Mouse (Mus musculus) limb, embryonic 11.5 days (tissue): ENCODE measurements around the gene Efl1. TPM values are rescaled to one million over a fixed set of nuclear protein-coding genes. Genes with fewer than 3 reads are reported as not detected.
A peak's percentile ranks its signal among the peaks of the same experiment; 100 is the strongest.
"Not testable (repeated sequence)": the region's sequence is repeated elsewhere in the genome, so short reads cannot be mapped to it uniquely, and the experiment has no call there.

ENCODE experiments used
- ATAC-seq: fragments of 200-750 bp; cut with Nextera tagmentation; 2 replicates; pipeline ENCODE4 v1.8.0; 2017; ENCODE audit warnings: low read depth; ENCODE audit not compliant: insufficient number of reproducible peaks, low FRiP score, low TSS enrichment
- DNase-seq: peaks from one replicate; pipeline ENCODE4 v3.0.0-alpha.2; 2015; ENCODE audit warnings: low spot score
- H3K27ac ChIP-seq: fragments of 300-500 bp; sonication (generic); replicated peaks from 2 replicates; pipeline ENCODE4 v1.5.1; 2014; ENCODE audit warnings: low read depth, mild to moderate bottlenecking, low read length
- H3K27me3 ChIP-seq: fragments of 300-500 bp; sonication (generic); 2 replicates; pipeline ENCODE4 v1.6.1; 2014; ENCODE audit warnings: mild to moderate bottlenecking, low read length, mixed read lengths; ENCODE audit not compliant: control insufficient read depth, insufficient read depth
- H3K36me3 ChIP-seq: fragments of 300-500 bp; sonication (generic); 2 replicates; pipeline ENCODE4 v1.6.1; 2014; ENCODE audit warnings: mild to moderate bottlenecking, low read length, moderate library complexity, mixed read lengths; ENCODE audit not compliant: control insufficient read depth, insufficient read depth
- H3K4me1 ChIP-seq: fragments of 300-500 bp; sonication (generic); 2 replicates; pipeline ENCODE4 v1.6.1; 2014; ENCODE audit warnings: low read length, mixed read lengths; ENCODE audit not compliant: control insufficient read depth, insufficient read depth
- H3K4me2 ChIP-seq: fragments of 300-500 bp; sonication (generic); 2 replicates; pipeline ENCODE4 v1.6.1; 2014; ENCODE audit warnings: low read depth, mild to moderate bottlenecking, moderate library complexity; ENCODE audit not compliant: severe bottlenecking
- H3K4me3 ChIP-seq: fragments of 300-500 bp; sonication (generic); 2 replicates; pipeline ENCODE4 v1.5.1; 2014; ENCODE audit warnings: low read depth, low read length
- H3K9ac ChIP-seq: fragments of 300-500 bp; sonication (generic); 2 replicates; pipeline ENCODE4 v1.6.1; 2014; ENCODE audit warnings: mild to moderate bottlenecking, low read length
- H3K9me3 ChIP-seq: fragments of 300-500 bp; sonication (generic); 2 replicates; pipeline ENCODE4 v1.6.1; 2016; ENCODE audit warnings: low read length; ENCODE audit not compliant: control insufficient read depth
- WGBS: fragments of 180-500 bp; shearing (Covaris S2); extraction: QIAGEN DNeasy Blood & Tissue Kit; methylation state at CpG from one replicate; pipeline ENCODE4 v1.1.7; 2014; 5-methylcytosine and 5-hydroxymethylcytosine counted together
- polyA plus RNA-seq: library from polyadenylated mRNA; unstranded; fragments of >200 nt; fragmentation: Nextera tagmentation; extraction: Ambion mirVana; gene quantifications from 2 replicates; pipeline ENCODE4 v1.2.1, GENCODE M21; 2014

The Efl1 gene
- polyA plus RNA-seq, 1 experiment from 2014 or later, result 23.2 TPM

GRCm38 (mm10) chr7:82722486-82723123 is 74.2 kb downstream of the Efl1 start:
- no peak for ATAC-seq
- Histone ChIP-seq H3K9ac (0 out of 2 replicates have a peak overlapping the region, but pooled peaks have one; percentile 2), H3K4me1 (peaks cover 42% of the 10 kb centered on the region), H3K36me3 (no peaks in the 10 kb centered on the region), H3K4me3 (no peak overlapping the region), H3K9me3 (no peaks in the 10 kb centered on the region), H3K27me3 (no peaks in the 10 kb centered on the region), H3K4me2 (no peak overlapping the region), H3K27ac (peak overlapping the region; percentile 10; the same call in 1 of the 2 replicates)
- 65% methylated on average over 7 of the region's 7 CpGs for WGBS
- no peak for DNase-seq

GRCm38 (mm10) chr7:82723151-82723871 is 74.9 kb downstream of the Efl1 start:
- no peak overlapping the region for H3K4me3 ChIP-seq
- 31% methylated on average over 7 of the region's 7 CpGs for WGBS
- H3K4me2 ChIP-seq, result no peak overlapping the region
- peak; percentile 52 for DNase-seq
- ATAC-seq, result no peak
- H3K4me1 ChIP-seq, result peaks cover 42% of the 10 kb centered on the region
- no peaks in the 10 kb centered on the region for H3K9me3 ChIP-seq
- H3K9ac ChIP-seq, result 0 out of 2 replicates have a peak overlapping the region, but pooled peaks have one; percentile 2
- peak overlapping the region; percentile 10; the same call in 1 of the 2 replicates for H3K27ac ChIP-seq
- H3K36me3 ChIP-seq, result no peaks in the 10 kb centered on the region
- H3K27me3 ChIP-seq, result no peaks in the 10 kb centered on the region

GRCm38 (mm10) chr7:82724491-82724890 is 76.1 kb downstream of the Efl1 start:
- Histone ChIP-seq H3K9me3 (no peaks in the 10 kb centered on the region), H3K27ac (no peak overlapping the region), H3K4me3 (no peak overlapping the region), H3K27me3 (no peaks in the 10 kb centered on the region), H3K36me3 (no peaks in the 10 kb centered on the region), H3K9ac (no peak overlapping the region), H3K4me1 (peaks cover 40% of the 10 kb centered on the region), H3K4me2 (no peak overlapping the region)
- 57% methylated on average over 3 of the region's 3 CpGs for WGBS
- ATAC-seq, result no peak
- DNase-seq, result no peak

- Histone ChIP-seq H3K27me3 (no peaks in the 10 kb centered on the region), H3K27ac (peak overlapping the region; percentile 30; the same call in 1 of the 2 replicates), H3K4me1 (peaks cover 35% of the 10 kb centered on the region), H3K36me3 (no peaks in the 10 kb centered on the region), H3K4me3 (no peak overlapping the region), H3K9me3 (no peaks in the 10 kb centered on the region), H3K9ac (0 out of 2 replicates have a peak overlapping the region, but pooled peaks have one; percentile 28), H3K4me2 (no peak overlapping the region)
- 64% methylated on average over 5 of the region's 5 CpGs for WGBS
- no peak for DNase-seq
- no peak for ATAC-seq
These were observed 76.7 kb downstream of the Efl1 start for GRCm38 (mm10) chr7:82725006-82725636.

- Histone ChIP-seq H3K4me1 (peaks cover 29% of the 10 kb centered on the region), H3K36me3 (no peaks in the 10 kb centered on the region), H3K9ac (no peak overlapping the region), H3K4me2 (no peak overlapping the region), H3K9me3 (no peaks in the 10 kb centered on the region), H3K27me3 (no peaks in the 10 kb centered on the region), H3K4me3 (no peak overlapping the region), H3K27ac (no peak overlapping the region)
- DNase-seq (no peak), ATAC-seq (no peak)
- 66% methylated on average over 14 of the region's 14 CpGs for WGBS
These were observed 77.5 kb downstream of the Efl1 start for GRCm38 (mm10) chr7:82725741-82726450.

GRCm38 (mm10) chr7:82727066-82727465 is 78.7 kb downstream of the Efl1 start:
- H3K27ac ChIP-seq, result no peak overlapping the region
- no peaks in the 10 kb centered on the region for H3K36me3 ChIP-seq
- DNase-seq (no peak), ATAC-seq (no peak)
- no peaks in the 10 kb centered on the region for H3K27me3 ChIP-seq
- H3K4me1 ChIP-seq, result peaks cover 21% of the 10 kb centered on the region
- H3K9me3 ChIP-seq, result no peaks in the 10 kb centered on the region
- no peak overlapping the region for H3K4me2 ChIP-seq
- no peak overlapping the region for H3K9ac ChIP-seq
- no peak overlapping the region for H3K4me3 ChIP-seq
- 51% methylated on average over 5 of the region's 5 CpGs for WGBS

- H3K27me3 ChIP-seq, H3K27ac ChIP-seq, H3K9me3 ChIP-seq, H3K4me3 ChIP-seq, DNase-seq, H3K36me3 ChIP-seq, H3K4me2 ChIP-seq, H3K9ac ChIP-seq, ATAC-seq: not testable (repeated sequence)
- 91% methylated on average over 6 of the region's 8 CpGs for WGBS
- H3K4me1 ChIP-seq, result peaks cover 11% of the 10 kb centered on the region
These were observed 80.6 kb downstream of the Efl1 start for GRCm38 (mm10) chr7:82729009-82729408.

GRCm38 (mm10) chr7:82733118-82733517 is 84.7 kb downstream of the Efl1 start:
- Histone ChIP-seq H3K27me3 (no peaks in the 10 kb centered on the region), H3K4me2 (no peak overlapping the region), H3K9me3 (no peaks in the 10 kb centered on the region), H3K9ac (no peak overlapping the region), H3K4me3 (no peak overlapping the region), H3K4me1 (0 out of 2 replicates have a peak, but pooled peaks cover 3% of the 10 kb centered on the region), H3K36me3 (no peaks in the 10 kb centered on the region), H3K27ac (no peak overlapping the region)
- WGBS, result 68% methylated on average over 5 of the region's 5 CpGs
- DNase-seq (no peak), ATAC-seq (no peak)
